Mouse (Mus musculus) limb, embryonic 14.5 days (tissue): ENCODE data around the gene Ntn1. TPM values are rescaled to one million over a fixed set of nuclear protein-coding genes. Genes with fewer than 3 reads are reported as not detected.

Source experiments
- ATAC-seq: fragments of 200-750 bp; cut with Nextera tagmentation; 2 replicates; pipeline ENCODE4 v1.8.0; 2017; ENCODE audit warnings: low read depth, moderate number of reproducible peaks, moderate TSS enrichment; ENCODE audit not compliant: low FRiP score
- DNase-seq: peaks from one replicate; pipeline ENCODE4 v3.0.0-alpha.2; 2015; ENCODE audit warnings: low spot score
- H3K27ac ChIP-seq: fragments of 300-500 bp; sonication (generic); replicated peaks from 2 replicates; pipeline ENCODE4 v1.5.1; 2014; ENCODE audit warnings: low read depth, mild to moderate bottlenecking, low read length, moderate library complexity, mixed read lengths
- H3K27me3 ChIP-seq: fragments of 300-500 bp; sonication (generic); 2 replicates; pipeline ENCODE4 v1.6.1; 2014; ENCODE audit warnings: low read length, mixed read lengths; ENCODE audit not compliant: control insufficient read depth, insufficient read depth
- H3K36me3 ChIP-seq: fragments of 300-500 bp; sonication (generic); 2 replicates; pipeline ENCODE4 v1.6.1; 2014; ENCODE audit warnings: mild to moderate bottlenecking, low read length, moderate library complexity, mixed read lengths; ENCODE audit not compliant: control insufficient read depth, insufficient read depth
- H3K4me1 ChIP-seq: fragments of 300-500 bp; sonication (generic); 2 replicates; pipeline ENCODE4 v1.6.1; 2014; ENCODE audit warnings: antibody characterized with exemption, low read length, mixed read lengths; ENCODE audit not compliant: control insufficient read depth, insufficient read depth
- H3K4me2 ChIP-seq: fragments of 300-500 bp; sonication (generic); replicated peaks from 2 replicates; pipeline ENCODE4 v1.6.1; 2014; ENCODE audit warnings: low read depth, mild to moderate bottlenecking, low read length, moderate library complexity; ENCODE audit not compliant: severe bottlenecking
- H3K4me3 ChIP-seq: fragments of 300-500 bp; sonication (generic); replicated peaks from 2 replicates; pipeline ENCODE4 v1.5.1; 2014; ENCODE audit warnings: low read length
- H3K9ac ChIP-seq: fragments of 300-500 bp; sonication (generic); 2 replicates; pipeline ENCODE4 v1.6.1; 2014; ENCODE audit warnings: mild to moderate bottlenecking, low read depth, low read length, moderate library complexity; ENCODE audit not compliant: severe bottlenecking
- H3K9me3 ChIP-seq: fragments of 300-500 bp; sonication (generic); 2 replicates; pipeline ENCODE4 v1.6.1; 2016; ENCODE audit warnings: low read length; ENCODE audit not compliant: control insufficient read depth
- POLR2A ChIP-seq: fragments of 200-500 bp; IDR thresholded peaks from 2 replicates; pipeline ENCODE4 v1.8.0; 2012; ENCODE audit warnings: inconsistent platforms, mild to moderate bottlenecking, moderate library complexity, borderline replicate concordance; ENCODE audit not compliant: insufficient read depth, insufficient read length; ENCODE audit errors: extremely low read depth
- WGBS: fragments of 180-500 bp; shearing (Covaris S2); extraction: QIAGEN DNeasy Blood & Tissue Kit; methylation state at CpG from one replicate; pipeline ENCODE4 v1.1.7; 2014; 5-methylcytosine and 5-hydroxymethylcytosine counted together
- polyA plus RNA-seq, 2 experiments: library from polyadenylated mRNA; depleted of rRNA in 1 of 2; stranded (reverse) in 1 of 2; unstranded in 1 of 2; fragments of >200 nt; fragmentation: Nextera tagmentation in 1 of 2; extraction: Ambion mirVana in 1 of 2; gene quantifications; 2 replicates each; pipeline versions ENCODE4 v1.2.1 to v1.2.3; 2012 to 2014

Gene Ntn1
- polyA plus RNA-seq, 2 experiments = 4.7 to 18.5 TPM

DNA sequence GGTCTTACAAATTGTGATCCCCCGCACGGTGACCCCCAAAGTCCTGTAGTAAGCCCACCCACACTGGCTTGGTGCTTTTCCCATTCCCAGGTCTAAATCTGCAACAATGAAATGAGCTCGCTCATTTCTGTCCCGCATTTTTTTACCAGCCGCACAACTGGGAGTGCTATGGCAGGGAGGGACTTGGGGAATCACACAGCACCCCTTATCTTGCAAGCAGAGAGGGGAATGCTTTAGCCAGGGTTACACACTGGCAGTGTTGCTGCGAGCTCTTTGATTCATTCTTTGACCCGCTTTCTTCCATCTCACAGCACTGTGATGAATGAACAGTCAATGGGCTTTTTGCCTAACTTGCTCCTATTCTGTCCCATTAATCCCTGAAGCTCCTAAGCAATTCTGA is 98.3 kb downstream of the Ntn1 start:
- Histone ChIP-seq H3K9me3 (no peaks in the 10 kb centered on the region), H3K36me3 (no peaks in the 10 kb centered on the region), H3K4me2 (no peak overlapping the region), H3K4me3 (no peak overlapping the region), H3K27ac (no peak overlapping the region), H3K4me1 (peaks cover 2% of the 10 kb centered on the region; the same call in 1 of the 2 replicates), H3K27me3 (no peaks in the 10 kb centered on the region), H3K9ac (no peak overlapping the region)
- ATAC-seq (no peak), DNase-seq (no peak)
- TF ChIP-seq POLR2A = no peak
- WGBS = 74% methylated on average over 7 of the region's 7 CpGs

GRCm38 (mm10) chr11:68301660-68302059 is 99.0 kb downstream of the Ntn1 start:
- TF ChIP-seq POLR2A = no peak
- no peak for DNase-seq
- WGBS = 89% methylated on average over 4 of the region's 4 CpGs
- H3K9me3 ChIP-seq = no peaks in the 10 kb centered on the region
- no peak for ATAC-seq
- H3K4me1 ChIP-seq = peaks cover 2% of the 10 kb centered on the region; the same call in 1 of the 2 replicates
- H3K27me3 ChIP-seq = no peaks in the 10 kb centered on the region
- H3K9ac ChIP-seq = no peak overlapping the region
- no peaks in the 10 kb centered on the region for H3K36me3 ChIP-seq
- H3K4me2 ChIP-seq = no peak overlapping the region
- no peak overlapping the region for H3K4me3 ChIP-seq
- H3K27ac ChIP-seq = no peak overlapping the region

- Histone ChIP-seq H3K27me3 (peaks cover 4% of the 10 kb centered on the region; the same call in 1 of the 2 replicates), H3K9me3 (no peaks in the 10 kb centered on the region), H3K36me3 (no peaks in the 10 kb centered on the region), H3K4me2 (no peak overlapping the region), H3K9ac (no peak overlapping the region), H3K27ac (no peak overlapping the region), H3K4me1 (peaks cover 9% of the 10 kb centered on the region), H3K4me3 (no peak overlapping the region)
- WGBS = 65% methylated on average over 5 of the region's 5 CpGs
- no peak for DNase-seq
- no peak for TF ChIP-seq POLR2A
- no peak for ATAC-seq
Observed at GRCm38 (mm10) chr11:68295474-68295873, 105.1 kb downstream of the Ntn1 start.

DNA sequence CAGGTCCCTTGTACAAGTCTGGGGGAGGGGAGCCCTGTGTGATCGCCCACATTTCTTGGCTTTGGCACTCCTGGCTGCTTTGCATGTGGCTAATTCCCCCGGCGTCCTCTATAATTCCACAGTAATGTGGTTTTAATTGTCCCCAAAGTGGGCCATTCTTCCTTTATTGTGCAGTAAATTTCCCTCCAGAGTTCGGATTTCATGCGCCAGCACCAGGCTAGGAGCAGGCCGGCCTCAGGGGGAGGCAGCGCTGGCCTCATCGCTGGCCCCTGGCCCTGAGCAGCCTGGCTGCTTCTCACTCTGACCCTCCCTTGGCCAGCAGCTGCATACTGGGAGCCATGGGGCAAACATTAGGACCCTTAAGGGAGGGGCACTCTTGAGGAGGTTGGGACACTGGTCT is 110.0 kb downstream of the Ntn1 start:
- DNase-seq = no peak
- peaks cover 4% of the 10 kb centered on the region; the same call in 1 of the 2 replicates for H3K27me3 ChIP-seq

DNA sequence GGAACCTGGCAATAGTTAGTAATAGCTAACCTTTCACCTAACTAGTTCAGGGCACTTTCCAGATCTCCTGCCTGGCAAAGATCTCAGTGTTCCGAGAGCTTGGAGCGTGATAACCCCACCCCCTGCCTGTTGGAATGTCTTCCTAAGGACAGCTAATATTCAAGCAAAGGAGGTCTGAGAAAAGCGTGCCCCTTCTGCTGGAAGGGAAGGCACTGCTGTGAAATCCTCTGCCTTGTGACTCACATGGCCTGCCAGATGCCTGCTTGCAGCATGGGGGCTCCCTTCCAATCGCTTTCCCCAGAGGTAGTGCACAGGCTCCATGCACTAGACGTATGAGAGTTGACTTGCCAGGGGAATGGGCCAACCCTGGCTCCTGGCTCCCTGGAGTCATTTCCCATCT is 113.3 kb downstream of the Ntn1 start:
- no peak for ATAC-seq

More for the DNA sequence above, 110.0 kb downstream of the Ntn1 start:
- H3K9me3 ChIP-seq = no peaks in the 10 kb centered on the region
- H3K4me2 ChIP-seq = no peak overlapping the region
- ATAC-seq = no peak
- TF ChIP-seq POLR2A = no peak
- no peak overlapping the region for H3K27ac ChIP-seq
- H3K4me3 ChIP-seq = no peak overlapping the region
- no peak overlapping the region for H3K9ac ChIP-seq
- 26% methylated on average over 8 of the region's 8 CpGs for WGBS
- H3K4me1 ChIP-seq = peaks cover 15% of the 10 kb centered on the region
- no peaks in the 10 kb centered on the region for H3K36me3 ChIP-seq

More for the DNA sequence above, 113.3 kb downstream of the Ntn1 start:
- H3K27ac ChIP-seq = no peak overlapping the region
- 79% methylated on average over 5 of the region's 5 CpGs for WGBS
- H3K36me3 ChIP-seq = no peaks in the 10 kb centered on the region
- no peak for DNase-seq
- no peak overlapping the region for H3K9ac ChIP-seq
- no peak overlapping the region for H3K4me2 ChIP-seq
- no peaks in the 10 kb centered on the region for H3K9me3 ChIP-seq
- peaks cover 18% of the 10 kb centered on the region for H3K4me1 ChIP-seq
- H3K27me3 ChIP-seq = peaks cover 4% of the 10 kb centered on the region; the same call in 1 of the 2 replicates
- no peak overlapping the region for H3K4me3 ChIP-seq
- TF ChIP-seq POLR2A = no peak
